Mouse (Mus musculus): ENCODE results near the gene Fgf9. TPM values are rescaled to one million over a fixed set of nuclear protein-coding genes. Genes with fewer than 3 reads are reported as not detected.

Fgf9 gene
- polyA plus RNA-seq, 1 experiment from 2014 or later: 16.3 TPM

DNA sequence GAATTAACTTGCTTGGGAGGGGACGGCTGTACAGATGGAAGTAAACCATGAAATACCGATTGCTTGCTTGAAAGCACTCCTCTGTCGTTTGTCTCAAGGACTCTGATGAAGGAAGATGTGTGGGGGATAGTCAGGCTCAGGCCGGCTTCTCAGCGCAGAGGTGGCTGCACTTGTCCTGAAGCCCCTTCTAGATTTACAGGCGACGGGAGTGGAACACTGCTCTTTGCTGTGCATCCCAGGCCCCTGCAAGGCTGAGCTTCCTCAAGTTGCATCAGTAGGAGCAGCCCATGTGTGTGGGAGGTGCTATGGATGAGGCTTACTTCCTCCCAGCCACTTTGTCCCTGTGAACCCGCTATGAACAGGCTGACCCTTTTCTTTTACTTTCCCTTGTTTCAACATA lies 33.9 kb downstream of the Fgf9 start:
- 38% methylated on average over 8 of the region's 8 CpGs for WGBS
- no peak overlapping the region for H3K4me3 ChIP-seq (replicated peaks; ENCODE audit: low read depth, low read length)

DNA sequence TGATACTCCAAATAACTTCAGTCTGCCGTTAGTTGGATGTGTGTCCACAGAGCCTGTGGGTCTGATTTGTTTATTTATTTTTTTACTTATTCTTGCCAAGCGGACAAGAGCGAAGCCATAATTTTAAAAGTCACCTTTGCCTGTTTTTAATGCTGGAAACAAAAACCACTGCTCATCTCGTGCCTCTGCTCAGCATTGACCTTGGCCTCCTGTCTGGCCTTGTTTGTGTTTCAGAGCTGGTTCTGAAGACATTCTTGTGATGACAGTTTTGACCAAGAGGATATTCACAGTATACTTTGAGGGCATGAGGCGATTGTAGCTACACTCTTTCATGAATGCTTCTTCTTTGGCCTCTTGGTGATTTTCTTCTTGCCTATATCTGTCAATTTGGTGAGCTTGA lies 35.2 kb downstream of the Fgf9 start:
- H3K27me3 ChIP-seq (ENCODE audit: insufficient read depth, low read length): no peaks in the 10 kb centered on the region
- no peak overlapping the region for H3K9ac ChIP-seq (ENCODE audit: low read depth, low read length)
- WGBS: 74% methylated on average over 5 of the region's 5 CpGs
- no peak overlapping the region for H3K4me2 ChIP-seq (ENCODE audit: low read length)
- DNase-seq (ENCODE audit: low spot score) (no peak), ATAC-seq (replicated peaks; ENCODE audit: low FRiP score, low read depth) (no peak)
- H3K4me3 ChIP-seq (replicated peaks; ENCODE audit: low read depth, low read length): no peak overlapping the region
- H3K4me1 ChIP-seq (replicated peaks; ENCODE audit: insufficient read depth, low read length): no peaks in the 10 kb centered on the region
- H3K36me3 ChIP-seq (ENCODE audit: insufficient read depth, low read length): no peaks in the 10 kb centered on the region
- TF ChIP-seq CTCF (IDR thresholded peaks at IDR 0.05; ENCODE audit: low read depth): no peak
- no peak overlapping the region for H3K27ac ChIP-seq
- no peaks in the 10 kb centered on the region for H3K9me3 ChIP-seq (replicated peaks; ENCODE audit: low read length)

More for the DNA sequence above, 33.9 kb downstream of the Fgf9 start:
- Histone ChIP-seq H3K4me1 (replicated peaks; ENCODE audit: insufficient read depth, low read length) (no peaks in the 10 kb centered on the region), H3K9ac (ENCODE audit: low read depth, low read length) (no peak overlapping the region), H3K36me3 (ENCODE audit: insufficient read depth, low read length) (no peaks in the 10 kb centered on the region), H3K9me3 (replicated peaks; ENCODE audit: low read length) (no peaks in the 10 kb centered on the region), H3K4me2 (ENCODE audit: low read length) (no peak overlapping the region), H3K27ac (no peak overlapping the region), H3K27me3 (ENCODE audit: insufficient read depth, low read length) (no peaks in the 10 kb centered on the region)
- ATAC-seq (replicated peaks; ENCODE audit: low FRiP score, low read depth): no peak
- no peak for TF ChIP-seq CTCF (IDR thresholded peaks at IDR 0.05; ENCODE audit: low read depth)
- peak; percentile 53 for DNase-seq (ENCODE audit: low spot score)

DNA sequence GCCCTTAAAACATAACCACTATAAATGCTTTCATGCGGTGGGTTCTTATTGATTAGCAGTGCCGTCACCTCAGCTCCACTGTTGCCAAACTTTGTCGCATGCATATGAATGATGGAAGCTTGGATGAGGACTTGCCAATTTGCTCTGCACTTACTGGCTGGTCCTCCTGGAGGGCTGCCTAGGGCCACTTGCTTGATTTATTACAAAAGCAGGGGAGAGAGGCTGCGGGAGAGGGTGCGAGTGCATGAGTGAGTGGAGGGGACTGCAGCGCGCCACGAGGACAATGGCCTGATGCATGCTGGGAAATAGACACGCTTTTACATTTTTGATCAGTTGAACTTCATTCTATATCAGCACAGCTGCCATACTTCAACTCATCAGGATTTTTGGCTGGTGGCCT lies 39.3 kb downstream of the Fgf9 start:
- WGBS: 86% methylated on average over 9 of the region's 9 CpGs
- no peak overlapping the region for H3K9ac ChIP-seq (ENCODE audit: low read depth, low read length)
- no peaks in the 10 kb centered on the region for H3K9me3 ChIP-seq (replicated peaks; ENCODE audit: low read length)
- TF ChIP-seq CTCF (IDR thresholded peaks at IDR 0.05; ENCODE audit: low read depth): no peak
- H3K4me3 ChIP-seq (replicated peaks; ENCODE audit: low read depth, low read length): no peak overlapping the region
- no peak overlapping the region for H3K27ac ChIP-seq
- ATAC-seq (replicated peaks; ENCODE audit: low FRiP score, low read depth): no peak
- DNase-seq (ENCODE audit: low spot score): no peak
- H3K36me3 ChIP-seq (ENCODE audit: insufficient read depth, low read length): no peaks in the 10 kb centered on the region
- no peak overlapping the region for H3K4me2 ChIP-seq (ENCODE audit: low read length)
- no peaks in the 10 kb centered on the region for H3K4me1 ChIP-seq (replicated peaks; ENCODE audit: insufficient read depth, low read length)
- H3K27me3 ChIP-seq (ENCODE audit: insufficient read depth, low read length): no peaks in the 10 kb centered on the region

DNA sequence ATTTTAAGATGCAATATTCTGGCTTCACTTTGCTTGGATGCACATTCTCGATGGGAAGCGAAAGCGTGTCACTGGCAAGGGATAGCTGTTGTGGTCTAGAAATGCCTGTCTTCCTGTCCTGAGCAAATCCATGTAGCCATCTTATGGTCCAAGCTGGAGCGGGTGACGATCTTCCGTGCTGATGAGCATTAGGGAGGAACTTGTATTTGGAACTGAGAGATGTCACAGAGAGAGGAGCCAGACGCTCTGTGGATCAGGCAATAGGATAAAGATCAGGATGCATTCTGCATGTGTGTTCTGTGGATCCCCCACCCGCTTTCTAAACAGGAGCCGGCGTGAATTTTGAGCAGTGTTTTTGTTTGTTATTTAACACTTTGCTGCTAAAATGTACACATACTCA lies 41.2 kb downstream of the Fgf9 start:
- Histone ChIP-seq H3K27ac (no peak overlapping the region), H3K27me3 (ENCODE audit: insufficient read depth, low read length) (no peaks in the 10 kb centered on the region), H3K4me1 (replicated peaks; ENCODE audit: insufficient read depth, low read length) (no peaks in the 10 kb centered on the region), H3K36me3 (ENCODE audit: insufficient read depth, low read length) (no peaks in the 10 kb centered on the region), H3K4me3 (replicated peaks; ENCODE audit: low read depth, low read length) (no peak overlapping the region), H3K4me2 (ENCODE audit: low read length) (no peak overlapping the region), H3K9me3 (replicated peaks; ENCODE audit: low read length) (no peaks in the 10 kb centered on the region), H3K9ac (ENCODE audit: low read depth, low read length) (no peak overlapping the region)
- DNase-seq (ENCODE audit: low spot score) (no peak), ATAC-seq (replicated peaks; ENCODE audit: low FRiP score, low read depth) (no peak)
- TF ChIP-seq CTCF (IDR thresholded peaks at IDR 0.05; ENCODE audit: low read depth): no peak
- WGBS: 85% methylated on average over 10 of the region's 10 CpGs

DNA sequence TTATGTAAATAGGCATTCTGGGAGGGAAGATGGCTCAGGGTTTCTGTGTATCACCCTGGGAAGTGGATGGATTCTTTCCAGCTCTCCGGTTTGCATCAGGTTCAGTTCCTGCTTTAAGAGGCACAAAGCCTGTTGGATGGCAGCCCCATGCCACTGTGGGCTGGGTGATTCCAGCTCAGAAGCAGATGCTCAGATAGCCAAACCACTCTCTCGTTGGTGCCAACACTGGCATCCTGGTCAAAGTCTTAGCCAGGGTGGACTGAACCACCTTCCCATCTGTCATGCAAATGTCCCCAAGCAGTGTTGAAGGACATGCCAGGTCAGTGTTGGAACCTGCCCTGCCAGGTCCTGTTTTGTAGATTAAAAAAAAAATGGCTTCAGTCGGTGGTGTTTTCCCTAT lies 42.0 kb downstream of the Fgf9 start:
- Histone ChIP-seq H3K36me3 (ENCODE audit: insufficient read depth, low read length) (no peaks in the 10 kb centered on the region), H3K27ac (no peak overlapping the region), H3K4me3 (replicated peaks; ENCODE audit: low read depth, low read length) (no peak overlapping the region), H3K4me1 (replicated peaks; ENCODE audit: insufficient read depth, low read length) (no peaks in the 10 kb centered on the region), H3K9me3 (replicated peaks; ENCODE audit: low read length) (no peaks in the 10 kb centered on the region), H3K9ac (ENCODE audit: low read depth, low read length) (no peak overlapping the region), H3K27me3 (ENCODE audit: insufficient read depth, low read length) (no peaks in the 10 kb centered on the region), H3K4me2 (ENCODE audit: low read length) (no peak overlapping the region)
- WGBS: 57% methylated on average over 3 of the region's 3 CpGs
- DNase-seq (ENCODE audit: low spot score) (no peak), ATAC-seq (replicated peaks; ENCODE audit: low FRiP score, low read depth) (no peak)
- no peak for TF ChIP-seq CTCF (IDR thresholded peaks at IDR 0.05; ENCODE audit: low read depth)

DNA sequence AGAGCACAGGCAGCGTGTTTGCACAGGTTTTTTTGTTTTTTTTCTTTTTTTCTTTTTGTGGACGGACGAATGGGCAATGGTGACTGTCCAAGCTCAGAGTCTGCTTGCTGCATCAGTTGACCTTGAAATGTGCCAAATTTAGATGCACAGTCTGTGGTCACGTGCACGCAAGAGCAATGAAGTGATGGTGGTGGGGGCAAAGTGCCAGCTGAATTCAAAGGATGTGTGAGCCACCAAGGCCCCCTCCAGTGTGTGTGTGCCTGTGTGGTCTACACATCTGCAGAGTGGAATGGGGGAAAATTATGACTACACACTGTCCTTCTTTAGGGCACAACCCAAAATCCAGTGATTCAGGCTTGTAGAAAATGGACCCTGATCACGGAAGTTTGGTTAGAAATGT lies 42.8 kb downstream of the Fgf9 start:
- no peak for TF ChIP-seq CTCF (IDR thresholded peaks at IDR 0.05; ENCODE audit: low read depth)
- H3K4me2 ChIP-seq (ENCODE audit: low read length): no peak overlapping the region
- no peak overlapping the region for H3K9ac ChIP-seq (ENCODE audit: low read depth, low read length)
- no peaks in the 10 kb centered on the region for H3K4me1 ChIP-seq (replicated peaks; ENCODE audit: insufficient read depth, low read length)
- 22% methylated on average over 6 of the region's 6 CpGs for WGBS
- H3K27ac ChIP-seq: no peak overlapping the region
- ATAC-seq (replicated peaks; ENCODE audit: low FRiP score, low read depth) (no peak), DNase-seq (ENCODE audit: low spot score) (peak; percentile 8)
- no peaks in the 10 kb centered on the region for H3K27me3 ChIP-seq (ENCODE audit: insufficient read depth, low read length)
- no peak overlapping the region for H3K4me3 ChIP-seq (replicated peaks; ENCODE audit: low read depth, low read length)
- no peaks in the 10 kb centered on the region for H3K36me3 ChIP-seq (ENCODE audit: insufficient read depth, low read length)
- no peaks in the 10 kb centered on the region for H3K9me3 ChIP-seq (replicated peaks; ENCODE audit: low read length)

DNA sequence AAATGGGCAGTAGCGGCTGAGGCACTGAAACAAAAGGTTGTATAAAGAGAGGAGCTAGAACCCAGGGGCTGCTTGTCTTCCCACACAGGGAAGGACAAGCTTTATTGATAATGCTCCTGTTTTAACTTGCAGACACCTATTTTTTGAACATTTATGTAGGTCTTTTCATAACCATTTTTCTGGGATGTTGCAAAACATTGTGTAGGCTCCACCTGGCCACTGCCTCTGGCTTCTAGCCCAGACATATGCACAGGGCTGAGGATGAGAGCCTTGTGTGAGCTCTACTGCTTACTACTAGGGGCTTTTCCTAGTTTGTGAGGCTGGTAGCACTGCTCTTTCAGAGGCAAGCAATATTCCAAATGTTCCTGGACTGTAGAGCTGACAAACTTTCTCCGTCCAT lies 43.8 kb downstream of the Fgf9 start:
- TF ChIP-seq CTCF (IDR thresholded peaks at IDR 0.05; ENCODE audit: low read depth): no peak
- Histone ChIP-seq H3K9ac (ENCODE audit: low read depth, low read length) (no peak overlapping the region), H3K9me3 (replicated peaks; ENCODE audit: low read length) (no peaks in the 10 kb centered on the region), H3K4me3 (replicated peaks; ENCODE audit: low read depth, low read length) (no peak overlapping the region), H3K27ac (no peak overlapping the region), H3K4me1 (replicated peaks; ENCODE audit: insufficient read depth, low read length) (no peaks in the 10 kb centered on the region), H3K36me3 (ENCODE audit: insufficient read depth, low read length) (no peaks in the 10 kb centered on the region), H3K27me3 (ENCODE audit: insufficient read depth, low read length) (no peaks in the 10 kb centered on the region), H3K4me2 (ENCODE audit: low read length) (no peak overlapping the region)
- WGBS: 87% methylated on average over 2 of the region's 2 CpGs
- DNase-seq (ENCODE audit: low spot score) (no peak), ATAC-seq (replicated peaks; ENCODE audit: low FRiP score, low read depth) (no peak)
